Mouse (Mus musculus) liver, embryonic 14.5 days (tissue): ENCODE measurements at regions not wholly inside any gene's neighbourhood (a gene's known extent, or its start where the extent isn't known, plus 50 kb on each side); places are given as distances from the start of the nearest gene placed in this dataset.

Experiments used
- CTCF ChIP-seq: IDR thresholded peaks from 2 replicates; pipeline ENCODE4 v1.5.1; 2016; ENCODE audit warnings: antibody characterized with exemption, low read depth, control low read depth
- EP300 ChIP-seq: IDR thresholded peaks from 2 replicates; pipeline ENCODE4 v1.6.1; 2016; ENCODE audit warnings: antibody characterized with exemption, low read depth

- no peak for TF ChIP-seq CTCF
- peak; percentile 88 for TF ChIP-seq EP300
These were observed 668.8 kb downstream of the Zfp706 start for GRCm38 (mm10) chr15:36338766-36339165.
